Mouse (Mus musculus) small intestine, adult 2 months (tissue): ENCODE data around the gene Cbl. TPM values are rescaled to one million over a fixed set of nuclear protein-coding genes. Genes with fewer than 3 reads are reported as not detected.

Source experiments
- H3K27ac ChIP-seq: fragments of 200-500 bp; 2 replicates; pipeline ENCODE4 v1.5.1; 2012; ENCODE audit warnings: low read depth, low read length, control low read depth, inconsistent platforms; ENCODE audit not compliant: insufficient read depth
- H3K27me3 ChIP-seq: fragments of 200-500 bp; 2 replicates; pipeline ENCODE4 v1.6.1; 2012; ENCODE audit warnings: mild to moderate bottlenecking, moderate library complexity, low read length, inconsistent platforms; ENCODE audit not compliant: control insufficient read depth, insufficient read depth
- H3K36me3 ChIP-seq: fragments of 200-500 bp; 2 replicates; pipeline ENCODE4 v1.6.1; 2012; ENCODE audit warnings: mild to moderate bottlenecking, low read length, control low read depth, inconsistent platforms; ENCODE audit not compliant: control insufficient read depth, insufficient read depth
- H3K4me1 ChIP-seq: fragments of 200-500 bp; 2 replicates; pipeline ENCODE4 v1.6.1; 2012; ENCODE audit warnings: low read length, inconsistent platforms, mixed read lengths; ENCODE audit not compliant: control insufficient read depth, insufficient read depth, insufficient read length
- H3K4me3 ChIP-seq: fragments of 200-500 bp; 2 replicates; pipeline ENCODE4 v1.5.1; 2012; ENCODE audit warnings: low read depth, mild to moderate bottlenecking, control low read depth, inconsistent platforms, low read length, moderate library complexity
- CTCF ChIP-seq: fragments of 200-500 bp; IDR thresholded peaks from 2 replicates; pipeline ENCODE4 v1.5.1; 2012; ENCODE audit warnings: low read depth, mild to moderate bottlenecking, control low read depth, inconsistent platforms, low read length, moderate library complexity, mixed read lengths; ENCODE audit not compliant: insufficient replicate concordance, insufficient read length; ENCODE audit errors: extremely low read depth
- POLR2A ChIP-seq: fragments of 200-500 bp; IDR thresholded peaks from 2 replicates; pipeline ENCODE4 v1.6.1; 2012; ENCODE audit warnings: low read depth, mild to moderate bottlenecking, control low read depth, inconsistent platforms, low read length, moderate library complexity
- WGBS: fragments of 180-500 bp; shearing (Covaris S2); methylation state at CpG from one replicate; pipeline ENCODE4 v1.1.7; 2018; 5-methylcytosine and 5-hydroxymethylcytosine counted together
- polyA plus RNA-seq: library from polyadenylated mRNA; depleted of rRNA; stranded (reverse); fragments of >200 nt; gene quantifications from 2 replicates; pipeline ENCODE4 v1.2.3, GENCODE M21; 2012

The Cbl gene
- polyA plus RNA-seq, 1 experiment, result 6.9 TPM

DNA sequence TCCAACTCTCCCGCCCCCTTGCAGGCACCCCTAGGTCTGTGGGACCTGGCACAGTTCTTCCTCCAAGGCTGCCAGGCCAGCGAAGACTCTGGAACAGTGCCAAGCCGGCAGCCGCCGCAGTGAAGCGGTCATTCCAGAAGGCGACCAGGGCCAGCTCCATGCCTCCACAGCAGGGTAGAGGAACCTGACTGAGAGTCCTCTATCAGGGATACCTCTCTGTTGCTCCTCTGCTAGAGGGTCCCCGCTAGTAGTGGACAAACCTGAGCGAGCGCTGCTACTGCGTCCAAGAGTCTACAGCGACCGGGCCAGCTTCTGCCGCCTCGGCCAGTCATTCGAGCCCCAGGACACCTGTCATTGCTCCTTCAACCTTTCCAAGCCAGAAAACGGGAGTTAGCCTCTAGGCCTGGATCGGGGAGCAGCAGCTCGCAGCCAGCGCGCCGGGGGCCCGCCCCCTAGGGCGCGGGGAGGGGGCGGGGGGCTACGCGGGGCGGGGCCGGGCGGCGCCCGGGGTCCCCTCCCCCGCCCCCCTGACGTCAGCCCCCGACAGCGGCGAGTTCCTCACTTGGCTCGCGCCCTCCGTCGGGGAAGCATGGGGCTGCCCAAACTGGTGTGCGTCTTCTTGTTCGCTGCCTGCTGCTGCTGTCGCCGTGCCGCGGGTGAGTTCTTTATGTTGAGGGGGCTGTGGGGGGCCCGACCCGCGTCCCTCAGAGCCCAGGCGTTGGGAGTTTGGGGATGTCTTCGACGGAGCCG lies 99.6 kb downstream of the Cbl start, which contains the start of gene Mcam:
Gene Mcam (plus strand): TSS at position 369 of the 750 bp plus-strand sequence.
- Histone ChIP-seq H3K36me3 (no peaks in the 10 kb centered on the region), H3K4me1 (peaks cover 16% of the 10 kb centered on the region), H3K4me3 (peak within 1 kb of the TSS; percentile 73), H3K27me3 (peaks cover 32% of the 10 kb centered on the region), H3K27ac (peak within 1 kb of the TSS; percentile 74)
- 2% methylated on average over 54 of the region's 55 CpGs for WGBS
- TF ChIP-seq POLR2A, result peak; percentile 21; the same call in 1 of the 2 replicates
- TF ChIP-seq CTCF, result no peak

DNA sequence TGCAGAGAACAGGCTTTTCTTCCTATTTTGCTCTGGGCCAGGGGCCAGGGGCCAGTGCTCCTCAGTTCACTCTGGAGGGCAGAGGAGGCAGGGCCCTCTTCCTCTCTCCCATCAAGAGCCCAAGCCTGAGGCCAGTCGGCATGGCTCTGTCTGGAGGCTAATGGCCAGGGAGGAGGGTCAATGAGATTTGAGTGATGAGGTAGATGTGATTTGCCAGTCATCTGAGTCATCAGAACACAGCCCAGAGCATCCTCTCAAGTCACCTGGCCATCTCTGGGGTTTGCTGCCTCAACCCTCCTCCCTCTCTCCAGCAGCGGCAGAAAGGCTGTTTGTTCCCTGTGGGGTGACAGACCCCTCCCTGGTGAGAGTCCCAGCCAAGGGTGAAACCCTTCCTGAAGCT lies 100.6 kb downstream of the Cbl start:
- Histone ChIP-seq H3K4me3 (peak overlapping the region; percentile 3; the same call in 1 of the 2 replicates), H3K27me3 (peaks cover 32% of the 10 kb centered on the region), H3K4me1 (peaks cover 20% of the 10 kb centered on the region), H3K27ac (peak overlapping the region; percentile 74), H3K36me3 (no peaks in the 10 kb centered on the region)
- 23% methylated on average over 2 of the region's 2 CpGs for WGBS
- no peak for TF ChIP-seq POLR2A
- TF ChIP-seq CTCF, result no peak

DNA sequence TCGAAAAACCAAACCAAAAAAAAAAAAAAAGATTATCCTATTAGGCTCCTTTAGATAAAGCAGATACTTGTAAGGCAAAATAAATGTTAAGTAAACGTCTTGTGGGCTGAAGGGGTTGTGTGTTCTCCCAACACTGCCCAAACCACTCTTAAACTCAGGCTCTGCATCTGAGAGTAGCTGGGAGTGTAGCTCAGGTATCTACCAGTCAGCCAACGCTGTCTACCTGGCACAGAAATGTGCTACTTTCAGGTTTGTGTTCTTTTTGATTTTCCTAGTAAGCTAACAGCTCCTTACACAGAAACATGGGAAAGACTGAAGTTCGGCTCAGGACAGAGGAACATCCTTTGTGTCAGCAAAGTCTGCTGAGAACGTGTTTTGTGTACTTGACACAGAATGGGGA lies 101.6 kb downstream of the Cbl start:
- no peak for TF ChIP-seq CTCF
- TF ChIP-seq POLR2A, result no peak
- H3K4me1 ChIP-seq, result peaks cover 26% of the 10 kb centered on the region
- H3K4me3 ChIP-seq, result no peak overlapping the region
- peaks cover 32% of the 10 kb centered on the region for H3K27me3 ChIP-seq
- H3K36me3 ChIP-seq, result no peaks in the 10 kb centered on the region
- whole genome bisulfite sequencing, result 73% methylated on average over 5 of the region's 5 CpGs
- H3K27ac ChIP-seq, result no peak overlapping the region

DNA sequence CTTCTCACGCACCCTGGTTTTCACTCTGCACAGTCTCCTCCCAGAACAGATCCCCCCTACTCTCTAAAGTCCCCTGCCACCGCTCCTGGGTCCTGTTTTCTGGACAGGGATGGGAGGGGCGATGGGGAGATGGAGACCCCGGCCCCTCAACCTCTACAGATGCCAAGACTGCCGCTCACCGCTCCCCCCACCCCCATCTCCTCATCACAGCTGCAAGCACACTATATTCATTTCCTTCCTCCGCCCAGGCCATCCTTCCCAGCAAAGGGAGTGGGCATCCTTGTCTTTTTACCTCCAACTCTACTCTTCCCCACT lies 102.6 kb downstream of the Cbl start:
- no peak for TF ChIP-seq POLR2A
- no peak for TF ChIP-seq CTCF
- H3K4me3 ChIP-seq, result no peak overlapping the region
- H3K4me1 ChIP-seq, result peaks cover 28% of the 10 kb centered on the region
- no peaks in the 10 kb centered on the region for H3K36me3 ChIP-seq
- peaks cover 32% of the 10 kb centered on the region for H3K27me3 ChIP-seq
- H3K27ac ChIP-seq, result peak overlapping the region; percentile 19; the same call in 1 of the 2 replicates
- 66% methylated on average over 7 of the region's 7 CpGs for WGBS

DNA sequence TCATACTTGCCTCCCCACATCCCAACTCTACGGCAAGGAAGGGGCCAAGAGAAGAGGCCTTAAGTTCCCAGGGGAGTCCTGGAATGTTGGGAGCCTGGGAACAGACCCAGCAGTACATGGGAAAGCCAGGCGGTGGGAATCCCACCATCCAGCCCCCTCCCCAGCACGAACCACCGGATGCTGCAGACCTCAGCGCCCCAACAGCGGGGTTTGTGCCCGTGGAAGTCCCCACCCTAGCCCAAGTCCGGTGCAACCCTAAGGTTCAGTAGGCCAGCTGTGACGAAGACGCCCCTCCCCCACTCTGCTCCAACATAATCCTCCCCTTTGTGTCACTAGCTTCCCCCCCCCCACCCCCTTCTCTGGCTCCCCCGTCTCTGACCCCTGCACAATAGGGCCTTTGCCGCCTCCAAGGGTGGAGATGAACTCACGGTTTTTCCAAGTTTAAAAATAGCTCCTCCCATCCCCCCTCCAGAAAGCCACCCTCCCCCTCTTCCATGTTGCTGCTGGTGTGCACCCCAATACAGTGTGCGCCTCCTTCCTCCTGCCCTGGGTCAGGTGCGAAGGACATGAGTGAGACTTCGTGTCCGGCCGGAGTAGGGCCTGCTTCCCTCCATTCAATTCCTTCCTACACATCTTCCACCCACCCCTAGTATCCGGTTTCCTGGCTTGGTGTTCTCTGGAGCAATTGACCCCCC lies 103.1 kb downstream of the Cbl start:
- Histone ChIP-seq H3K4me3 (peak overlapping the region; percentile 58; the same call in 1 of the 2 replicates), H3K27ac (peak overlapping the region; percentile 74)

DNA sequence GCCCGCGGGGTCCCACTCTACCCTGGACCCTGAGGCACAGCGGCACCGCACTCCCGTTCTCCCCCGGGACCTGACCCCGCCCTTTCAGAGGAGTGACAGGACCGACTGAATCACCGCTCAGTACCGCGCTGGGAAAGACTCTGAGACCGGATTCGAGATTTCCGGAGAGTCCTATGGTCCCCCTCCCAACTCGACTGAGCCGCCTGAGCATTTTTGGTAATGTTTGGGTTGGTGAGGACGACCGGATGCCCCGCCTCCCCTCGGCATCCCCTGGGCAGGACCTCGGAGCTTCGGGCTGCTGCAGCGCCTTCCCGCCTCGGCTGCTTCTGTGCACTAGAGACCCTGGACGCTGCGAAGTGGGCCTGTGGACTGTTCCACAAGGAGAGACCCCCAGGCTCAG lies 103.8 kb downstream of the Cbl start:
- under 1% methylated on average over 27 of the region's 27 CpGs for WGBS
- peaks cover 26% of the 10 kb centered on the region for H3K27me3 ChIP-seq
- no peaks in the 10 kb centered on the region for H3K36me3 ChIP-seq
- TF ChIP-seq POLR2A (no peak; the same call in 1 of the 2 replicates), CTCF (no peak)
- H3K4me1 ChIP-seq, result peaks cover 25% of the 10 kb centered on the region
- peak overlapping the region; percentile 58 for H3K4me3 ChIP-seq
- H3K27ac ChIP-seq, result peak overlapping the region; percentile 75

More for the DNA sequence above, 103.1 kb downstream of the Cbl start:
- 33% methylated on average over 19 of the region's 19 CpGs for WGBS
- H3K27me3 ChIP-seq, result peaks cover 32% of the 10 kb centered on the region
- TF ChIP-seq POLR2A (no peak), CTCF (no peak)
- H3K36me3 ChIP-seq, result no peaks in the 10 kb centered on the region
- H3K4me1 ChIP-seq, result peaks cover 28% of the 10 kb centered on the region

DNA sequence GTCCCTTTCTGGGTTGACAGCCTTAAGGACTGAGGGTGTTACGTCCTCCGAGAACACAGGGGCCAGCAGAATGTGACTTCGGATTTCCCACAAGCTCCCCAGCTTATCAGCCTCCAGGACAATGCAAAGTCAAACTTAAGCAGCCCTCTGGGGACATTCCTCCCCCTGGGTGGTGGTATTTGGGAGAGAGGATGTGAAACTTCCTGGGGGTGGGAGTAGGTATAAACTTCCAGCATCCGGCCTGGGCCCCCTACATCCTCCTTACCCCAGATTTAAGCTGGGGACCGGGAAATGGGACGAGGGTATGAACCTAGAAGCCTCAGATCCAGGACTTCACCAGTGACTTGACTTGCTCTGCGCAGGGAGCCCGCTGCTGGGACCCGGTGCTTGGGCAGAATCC lies 104.2 kb downstream of the Cbl start:
- peak overlapping the region; percentile 75 for H3K27ac ChIP-seq

More for the DNA sequence above, 104.2 kb downstream of the Cbl start:
- Histone ChIP-seq H3K36me3 (no peaks in the 10 kb centered on the region), H3K4me1 (peaks cover 21% of the 10 kb centered on the region), H3K4me3 (peak overlapping the region; percentile 58), H3K27me3 (peaks cover 22% of the 10 kb centered on the region)
- TF ChIP-seq CTCF (no peak), POLR2A (no peak)
- WGBS, result 22% methylated on average over 9 of the region's 9 CpGs
